Mouse (Mus musculus) left cerebral cortex, adult 18-20 months (tissue): ENCODE measurements around the gene Taf5. TPM values are rescaled to one million over a fixed set of nuclear protein-coding genes. Genes with fewer than 3 reads are reported as not detected.

Source experiments
- DNase-seq, 2 experiments: peaks; one replicate each; pipeline ENCODE4 v3.0.0; 2021 to 2022; ENCODE audit warnings: low spot score in 2 of 2, mixed read lengths in 1 of 2
- long read RNA-seq, 2 experiments: library from polyadenylated mRNA; stranded (forward); transcript quantifications; one replicate each; pipeline ENCODE4 v2.0.0; 2021
- total RNA-seq, 2 experiments: library from RNA; stranded (reverse); gene quantifications; 2 replicates each; pipeline ENCODE4 v1.2.3; 2021

Gene Taf5
- total RNA-seq = 1 to 10 TPM; 6.4 to 6.9 TPM
- long read RNA-seq, experiment 1, transcript Taf5-201 (11 exons, 3,260 nt) = major isoform, 11 of 14 reads
- long read RNA-seq, experiment 1, partial matches to known transcripts = 1 of 14 reads
- long read RNA-seq, experiment 1, other reads (novel, unspliced or antisense) = 2 of 14 reads
- long read RNA-seq, experiment 2, transcript Taf5-201 (11 exons, 3,260 nt) = major isoform, 8 of 13 reads
- long read RNA-seq, experiment 2, partial matches to known transcripts = 4 of 13 reads
- long read RNA-seq, experiment 2, other reads (novel, unspliced or antisense) = 1 of 13 reads

DNA sequence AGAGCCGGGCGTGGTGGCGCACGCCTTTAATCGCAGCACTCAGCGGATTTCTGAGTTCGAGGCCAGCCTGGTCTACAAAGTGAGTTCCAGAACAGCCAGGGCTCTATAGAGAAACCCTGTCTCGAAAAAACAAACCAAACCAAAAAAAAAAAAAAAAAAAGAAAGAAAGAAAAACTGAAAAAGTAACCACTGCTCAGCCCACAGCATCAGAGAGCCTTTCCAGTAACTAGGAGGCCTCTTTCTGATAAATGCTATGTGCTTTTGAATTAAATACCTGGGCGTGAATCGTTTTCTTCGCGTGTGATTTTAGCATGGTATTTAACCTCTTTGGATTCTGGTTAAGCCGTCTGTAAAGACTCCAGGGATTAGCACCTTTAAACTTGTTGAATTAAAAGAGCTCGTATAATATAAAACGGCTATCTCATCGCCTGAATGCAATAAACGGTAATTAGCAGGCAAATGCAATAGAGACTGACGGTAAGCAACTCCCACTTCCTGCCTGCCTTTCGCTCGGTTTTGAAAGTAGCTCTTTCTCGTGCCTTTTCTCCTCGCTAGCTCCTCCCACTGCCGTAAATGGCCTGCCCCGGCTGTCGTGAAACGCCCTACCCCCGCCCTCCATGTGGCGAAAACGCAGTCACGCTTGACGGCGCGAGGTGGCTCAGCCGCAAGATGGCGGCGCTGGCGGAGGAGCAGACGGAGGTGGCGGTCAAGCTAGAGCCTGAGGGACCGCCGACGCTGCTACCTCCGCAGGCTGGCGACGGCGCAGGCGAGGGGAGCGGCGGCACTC, at the start of gene Taf5:
Gene Taf5, plus strand, starts transcription at position 651 of the 787 bp plus-strand sequence.
- peak; percentile 97 to 98 for DNase-seq

DNA sequence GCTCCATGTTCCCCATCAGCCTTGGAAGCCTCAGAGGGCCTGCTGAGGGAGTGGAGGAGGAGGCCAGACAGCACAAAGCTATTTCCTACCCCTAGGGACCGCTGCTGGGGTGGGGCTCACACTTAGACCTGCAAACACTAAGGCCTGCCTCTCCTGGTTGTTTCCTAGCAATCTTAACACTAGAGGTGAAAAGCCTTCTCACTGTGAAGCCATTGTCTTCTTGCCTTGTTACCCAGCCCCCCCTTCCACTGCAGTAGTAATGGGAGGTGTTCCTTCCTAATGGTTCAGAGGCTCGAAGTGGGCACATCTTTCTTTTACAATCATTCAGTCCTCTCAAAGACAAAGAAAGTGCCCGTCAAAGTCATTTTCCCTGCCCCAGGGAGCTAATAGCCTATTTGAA, 49.7 kb upstream of the Taf5 start:
- DNase-seq = no peak

DNA sequence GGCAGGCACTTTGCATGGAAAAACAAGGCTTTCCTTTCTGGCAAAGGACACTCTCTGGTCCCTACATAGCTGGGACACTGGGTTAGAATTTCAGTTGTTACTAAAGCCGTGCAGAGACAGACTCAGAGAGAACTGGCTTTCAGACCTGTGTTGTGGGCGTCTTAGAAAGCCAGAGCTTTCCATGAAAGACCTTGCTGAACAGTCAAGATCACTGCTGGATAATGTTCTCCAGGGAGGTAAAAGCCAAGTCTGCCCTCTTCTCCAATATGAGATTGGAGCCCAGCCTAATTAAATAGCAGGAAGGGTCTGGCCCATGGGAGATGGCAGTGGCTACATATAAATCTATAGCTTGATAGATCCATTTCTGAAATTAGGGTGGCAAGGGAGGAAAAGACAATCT, 49.2 kb upstream of the Taf5 start:
- no peak for DNase-seq

DNA sequence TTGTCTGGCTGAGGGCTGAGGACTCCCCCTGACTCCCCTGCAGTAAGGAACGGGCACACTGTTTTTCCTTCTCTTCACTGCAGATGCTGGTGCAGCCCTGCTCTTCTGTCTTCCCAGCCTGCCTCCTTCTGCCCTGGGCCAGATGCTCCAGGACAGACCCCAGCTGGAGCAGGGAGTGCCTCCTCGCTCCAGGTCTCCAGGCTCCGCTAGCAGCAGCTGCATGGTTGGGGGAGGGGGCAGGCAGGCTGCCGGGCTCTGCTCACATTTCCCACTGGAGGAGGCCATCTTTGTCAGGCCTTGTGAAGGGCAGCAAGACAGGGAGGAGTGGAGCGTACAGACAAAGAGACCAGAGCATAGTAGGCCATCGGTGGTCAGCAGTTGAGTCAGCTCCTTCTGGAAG, 48.2 kb upstream of the Taf5 start:
- DNase-seq = no peak

DNA sequence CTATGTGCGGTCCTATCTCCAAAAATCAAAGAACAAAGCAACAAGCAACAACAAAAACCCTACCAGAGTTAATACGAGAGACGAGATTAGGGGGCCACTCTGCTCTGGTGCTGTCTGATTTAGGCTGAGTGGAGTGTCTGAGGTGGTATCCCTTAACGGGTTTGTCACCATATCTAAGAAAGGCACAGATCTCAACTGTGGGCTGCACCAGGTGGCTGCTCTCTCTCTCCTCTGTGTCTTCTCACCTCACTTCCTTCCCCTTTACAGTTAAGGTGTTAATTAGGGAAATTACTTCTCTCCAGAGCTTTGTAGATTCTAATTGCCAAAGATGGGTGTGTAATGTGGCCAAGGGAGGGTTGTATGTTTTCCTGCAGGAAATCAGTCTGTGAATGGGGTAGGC, 44.8 kb upstream of the Taf5 start:
- no peak for DNase-seq

DNA sequence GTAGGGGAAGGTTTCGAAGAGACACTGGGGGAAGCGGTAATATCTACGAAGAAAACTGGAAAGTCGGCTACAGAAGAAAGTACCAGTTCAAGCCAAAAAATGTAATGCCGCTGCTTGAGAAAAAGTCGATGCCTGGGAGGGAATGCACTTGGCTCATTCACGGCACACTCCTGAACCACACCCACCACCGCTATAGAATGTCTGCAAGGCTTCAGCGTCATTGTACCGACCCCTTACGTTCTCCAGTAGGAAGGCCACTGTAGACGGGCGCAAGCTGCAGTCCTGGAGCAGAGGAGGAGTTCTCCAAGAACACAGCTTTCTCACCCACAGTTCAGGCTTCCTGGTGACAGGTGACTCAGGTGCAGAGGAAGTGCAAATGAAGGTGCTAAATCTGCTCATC, 44.0 kb upstream of the Taf5 start:
- DNase-seq = no peak

DNA sequence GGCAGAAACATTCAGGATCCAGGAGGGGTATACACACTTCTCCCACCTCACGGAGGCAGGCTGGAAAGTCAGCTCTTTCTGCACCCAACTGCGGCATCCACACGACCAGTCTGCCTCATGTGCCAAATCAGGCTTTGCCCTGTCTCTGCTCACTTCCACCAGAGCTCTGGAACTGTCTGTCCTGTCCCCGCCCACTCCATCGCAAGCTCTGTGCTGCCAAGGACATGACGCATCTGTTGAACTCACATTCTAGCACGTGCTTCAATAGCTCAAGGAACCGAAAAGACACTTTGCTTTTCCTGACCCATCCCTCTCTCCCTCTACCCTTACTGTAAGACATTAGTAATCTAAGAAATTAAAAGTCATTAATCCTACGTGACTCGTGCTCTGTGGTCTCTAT, 42.6 kb upstream of the Taf5 start:
- DNase-seq = peak; percentile 60 to 64

DNA sequence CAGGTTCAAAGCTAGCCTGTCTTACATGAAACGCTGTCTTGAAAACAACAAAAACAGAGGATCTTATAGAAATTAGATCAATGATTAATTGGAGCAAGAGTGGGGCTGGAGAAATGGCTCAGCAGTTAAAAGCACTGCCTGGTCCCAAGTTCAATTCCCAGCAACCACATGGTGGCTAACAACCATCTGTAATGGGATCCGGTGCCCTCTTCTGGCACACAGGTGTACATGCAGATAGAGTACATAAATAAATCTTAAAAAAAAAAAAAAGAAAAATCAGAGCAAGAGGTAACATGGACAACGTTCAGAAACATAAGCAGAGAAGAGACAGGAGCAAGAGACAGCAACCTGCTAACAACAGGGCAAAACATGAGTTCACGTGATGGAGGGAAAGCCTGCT, 41.0 kb upstream of the Taf5 start:
- no peak for DNase-seq

DNA sequence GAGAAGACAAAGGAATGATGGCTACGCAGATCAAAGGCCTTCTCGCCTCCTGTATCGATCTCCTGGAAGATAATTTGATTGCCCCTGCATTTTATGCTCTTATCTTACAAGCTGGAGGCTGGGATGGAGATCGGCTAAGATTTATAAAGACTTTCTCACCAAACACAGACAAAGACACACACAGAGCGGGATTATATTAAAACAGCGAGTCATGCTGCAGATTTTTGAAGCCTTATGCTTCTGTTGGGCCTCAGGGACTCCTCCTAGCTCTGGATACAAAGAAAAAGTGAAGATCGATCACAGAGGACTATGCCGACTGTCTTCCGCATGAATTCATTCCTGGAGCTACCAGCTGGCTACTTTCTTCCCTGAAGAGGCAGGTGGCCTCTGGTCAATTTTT, 37.8 kb upstream of the Taf5 start:
- no peak for DNase-seq

DNA sequence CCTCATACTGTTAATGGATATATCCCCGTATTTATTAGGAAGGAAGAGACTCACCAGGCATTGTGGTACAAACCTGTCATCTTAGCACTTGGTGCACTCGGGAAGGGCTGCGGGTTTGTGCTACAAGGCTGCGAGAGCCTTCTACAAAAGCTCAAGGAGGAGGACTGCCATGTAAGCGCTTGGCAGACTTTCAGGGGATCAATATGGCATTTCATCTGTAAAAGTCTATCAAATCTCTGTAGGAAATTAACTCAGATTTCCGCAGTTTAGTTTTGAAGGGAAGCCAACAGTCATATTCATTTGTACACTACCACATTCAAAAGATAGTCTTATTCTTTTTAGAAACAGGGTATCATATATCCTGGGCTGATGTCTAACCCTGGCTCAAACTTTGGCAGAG, 35.8 kb upstream of the Taf5 start:
- no peak for DNase-seq

DNA sequence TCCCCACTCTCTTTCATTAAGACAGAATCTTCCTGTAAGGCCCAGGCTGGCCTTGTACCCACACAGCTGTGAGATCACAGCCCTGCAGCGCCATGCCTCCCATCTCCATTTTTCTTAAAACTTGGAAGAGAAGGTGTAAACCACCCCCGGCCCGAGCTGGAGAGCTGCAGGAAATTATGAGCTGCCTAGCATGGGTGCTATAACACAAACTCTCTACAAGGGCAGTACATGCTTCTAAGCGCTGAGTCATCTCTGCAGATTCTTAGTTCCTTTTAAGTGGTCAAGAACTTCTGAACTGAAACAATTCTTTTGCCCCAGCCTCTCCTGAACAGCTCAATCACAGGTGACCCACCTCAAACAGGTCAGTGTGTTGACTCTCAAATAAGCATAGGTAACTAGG, 32.6 kb upstream of the Taf5 start:
- peak; percentile 63 to 76 for DNase-seq

DNA sequence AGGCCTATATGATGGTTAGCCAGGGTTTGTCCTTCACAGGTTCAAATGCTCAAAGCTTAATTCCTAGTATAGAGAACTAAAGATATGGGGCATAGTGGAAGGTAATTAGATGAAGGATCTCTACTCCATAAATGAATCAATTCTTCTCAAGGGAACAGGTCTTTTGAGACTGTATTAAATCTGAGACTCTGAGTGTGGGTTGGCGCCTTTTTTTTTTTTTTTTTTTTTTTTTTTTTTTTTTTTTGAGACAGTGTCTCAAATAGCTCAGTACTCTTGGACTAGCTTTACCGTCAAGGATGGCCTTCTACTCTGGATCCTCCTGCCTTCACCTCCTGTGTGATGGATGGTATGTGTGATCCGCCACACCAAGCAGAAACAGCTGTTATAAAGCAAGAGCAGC, 30.9 kb upstream of the Taf5 start:
- DNase-seq = no peak

DNA sequence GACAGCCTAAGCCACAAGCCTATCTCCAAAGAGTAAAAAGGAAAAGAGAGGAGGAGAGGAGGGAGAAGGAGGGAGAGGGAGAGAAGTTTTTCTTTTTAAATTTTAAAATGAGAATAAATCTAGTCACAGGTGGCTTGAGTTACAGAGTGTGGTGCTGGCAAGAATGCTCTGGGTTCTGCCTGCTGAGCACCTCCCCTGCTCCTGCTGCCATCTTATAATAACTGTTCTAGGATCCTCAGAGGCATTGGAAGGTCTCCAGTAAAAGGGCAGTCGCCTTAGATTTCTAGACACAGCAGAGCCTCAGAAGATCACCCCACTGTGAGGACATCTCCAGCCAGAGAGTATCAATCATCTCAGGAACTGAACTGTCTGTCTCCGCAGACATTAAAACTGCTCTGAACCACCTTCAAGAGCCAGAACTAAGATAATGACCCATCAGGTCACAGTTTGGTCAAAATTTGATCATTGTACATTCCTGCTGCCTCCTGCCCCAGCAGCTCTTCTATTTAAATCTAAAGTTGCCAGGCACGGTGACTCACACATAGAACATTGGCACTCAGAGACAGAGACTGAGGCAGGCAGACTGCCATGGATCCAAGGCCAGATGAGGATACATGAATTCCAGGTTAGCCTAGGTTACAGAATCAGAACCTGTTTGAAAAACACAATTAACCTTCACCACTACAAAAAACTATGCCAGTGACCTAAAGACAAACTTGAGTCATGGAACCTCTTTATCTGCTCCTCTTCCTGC, 26.6 kb upstream of the Taf5 start:
- peak in 1 of 2 experiments; percentile 27 for DNase-seq

DNA sequence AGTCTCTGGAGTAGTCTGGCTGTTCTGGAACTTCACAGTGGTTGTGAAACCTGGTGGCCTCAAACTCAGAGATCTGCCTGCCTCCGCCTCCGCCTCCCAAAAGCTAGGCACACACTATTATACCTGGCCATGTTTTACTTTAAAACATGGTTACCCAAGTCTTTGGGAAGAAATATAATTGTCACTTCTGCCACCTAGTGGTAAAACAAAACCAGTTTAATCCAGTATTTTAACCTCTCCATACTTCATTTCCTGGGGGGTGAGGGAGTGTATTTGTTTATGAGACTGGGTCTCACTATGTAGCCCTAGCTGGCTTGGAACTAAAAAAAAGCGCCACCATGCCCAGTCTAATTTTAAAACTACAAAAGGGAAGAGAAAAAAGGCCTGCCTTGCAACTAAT, 23.9 kb upstream of the Taf5 start:
- no peak for DNase-seq

DNA sequence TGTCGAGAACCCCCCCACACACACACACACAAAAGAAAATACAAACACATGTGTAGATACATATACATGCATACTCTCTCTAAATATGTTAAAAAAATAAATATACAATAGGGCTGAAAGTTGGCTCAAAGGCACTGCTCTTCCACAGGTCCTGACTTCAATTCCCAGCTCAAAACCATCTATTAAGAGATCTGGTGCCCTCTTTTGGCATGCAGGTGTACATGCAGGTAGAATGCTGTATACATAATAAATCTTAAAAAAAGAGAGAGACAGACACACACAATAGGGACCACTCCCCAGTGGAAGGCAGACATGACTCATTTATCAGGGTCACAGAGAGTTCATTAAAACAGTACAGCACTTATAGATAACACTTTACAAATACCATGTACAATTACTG, 21.2 kb upstream of the Taf5 start:
- DNase-seq = no peak

DNA sequence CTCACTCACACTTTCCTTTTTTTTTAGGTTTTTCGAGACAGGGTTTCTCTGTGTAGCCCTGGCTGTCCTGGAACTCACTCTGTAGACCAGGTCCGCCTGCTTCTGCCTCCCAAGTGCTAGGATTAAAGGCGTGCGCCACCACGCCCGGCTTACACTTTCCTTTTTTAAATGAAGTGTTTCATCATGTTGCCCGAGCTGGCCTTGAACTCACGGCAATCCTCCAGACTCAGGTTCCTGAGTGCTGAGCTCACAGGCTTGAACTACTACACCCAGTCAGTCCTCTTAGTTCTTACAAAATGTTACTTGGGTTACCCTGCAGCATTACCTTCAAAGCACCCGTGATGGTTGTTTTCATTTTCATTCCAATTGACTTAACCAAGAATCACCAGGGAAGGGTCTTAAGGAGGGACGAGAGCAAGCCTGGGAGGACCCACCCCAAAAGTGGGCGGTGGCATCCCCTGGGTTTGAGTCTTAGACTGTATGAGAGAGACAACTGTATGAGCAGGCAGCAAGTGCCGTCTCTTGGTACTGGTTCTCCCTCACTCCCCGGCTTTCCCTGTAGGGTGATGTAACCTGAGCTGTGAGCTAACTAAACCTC, 20.2 kb upstream of the Taf5 start:
- DNase-seq = no peak

DNA sequence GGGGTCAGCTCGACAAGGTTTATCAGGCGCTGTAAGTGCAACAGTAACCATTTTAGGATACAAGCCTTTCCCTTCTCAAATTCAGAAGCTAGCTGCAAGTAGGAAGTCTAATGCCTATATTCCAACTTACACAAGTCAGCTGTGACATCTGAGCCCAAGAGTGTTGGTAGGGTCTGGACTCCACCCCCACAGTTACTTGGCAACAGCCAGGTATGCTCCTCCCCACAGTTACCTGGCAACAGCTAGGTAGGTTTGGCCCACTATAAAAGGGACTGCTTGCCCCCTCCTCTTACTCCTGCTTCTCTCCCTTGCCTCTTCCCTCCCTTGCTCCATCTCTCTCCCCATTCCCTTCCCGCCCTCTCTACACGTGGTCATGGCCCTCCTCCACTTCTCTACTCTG, 18.5 kb upstream of the Taf5 start:
- DNase-seq = no peak

DNA sequence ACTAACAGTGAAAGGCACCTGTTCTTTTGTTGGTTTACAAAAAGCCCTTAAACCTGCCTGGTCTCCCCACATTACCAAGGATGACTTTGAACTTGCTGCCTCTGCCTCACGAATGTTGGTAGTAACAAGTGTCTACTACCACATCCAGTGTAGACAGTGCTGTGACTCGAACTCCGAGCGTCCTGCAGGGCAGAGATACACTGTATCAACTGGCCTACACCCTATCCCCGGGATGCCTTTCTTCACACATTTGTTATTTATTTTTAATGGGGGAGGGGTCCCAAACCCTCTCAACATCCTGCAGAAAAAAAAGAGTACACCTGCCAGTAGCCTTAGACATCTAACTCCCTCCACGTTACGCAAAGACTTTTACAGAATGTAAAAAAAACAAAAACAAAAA, 17.7 kb upstream of the Taf5 start:
- DNase-seq = no peak

DNA sequence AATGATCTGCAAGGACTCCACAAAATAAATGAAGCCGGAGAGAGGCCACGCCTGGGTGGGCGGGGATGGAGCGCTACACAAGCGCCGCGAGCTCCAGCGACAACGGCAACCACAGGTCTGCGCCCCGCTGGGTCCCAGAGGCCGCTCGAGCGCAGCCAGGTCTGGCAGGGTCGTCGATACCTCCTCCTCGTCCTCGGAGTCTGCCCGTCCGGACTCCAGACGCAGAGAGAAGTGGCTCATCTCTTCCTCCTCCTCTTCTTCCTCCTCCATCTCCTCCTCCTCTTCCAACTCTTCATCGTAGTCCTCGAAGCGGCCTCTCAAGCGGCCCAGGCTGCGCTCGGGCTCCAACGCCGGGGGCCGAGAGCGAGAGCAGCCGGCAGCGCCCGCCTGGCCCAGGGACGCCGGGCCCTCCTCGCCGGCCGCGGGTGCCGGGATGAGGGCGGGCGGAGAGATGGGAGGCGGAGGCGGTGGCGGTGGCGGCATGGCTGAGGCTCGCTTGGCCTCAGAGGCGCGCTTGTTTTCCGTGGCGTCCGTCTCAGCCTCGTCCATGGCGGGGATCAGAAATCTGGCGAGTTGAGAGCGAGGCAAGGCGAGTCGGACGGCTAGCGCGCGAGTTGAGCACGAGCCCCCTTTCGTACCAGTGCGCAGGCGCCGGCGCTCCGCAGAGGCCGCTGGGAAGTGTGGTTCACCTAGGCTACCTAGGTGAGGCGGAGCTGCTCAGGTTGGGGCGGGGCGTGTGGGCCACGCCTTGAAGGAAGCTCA, 17.1 kb upstream of the Taf5 start, which contains the start of gene Pcgf6:
Gene Pcgf6, minus strand, starts transcription at position 636 of the 762 bp plus-strand sequence.
- peak; percentile 86 to 88 for DNase-seq

DNA sequence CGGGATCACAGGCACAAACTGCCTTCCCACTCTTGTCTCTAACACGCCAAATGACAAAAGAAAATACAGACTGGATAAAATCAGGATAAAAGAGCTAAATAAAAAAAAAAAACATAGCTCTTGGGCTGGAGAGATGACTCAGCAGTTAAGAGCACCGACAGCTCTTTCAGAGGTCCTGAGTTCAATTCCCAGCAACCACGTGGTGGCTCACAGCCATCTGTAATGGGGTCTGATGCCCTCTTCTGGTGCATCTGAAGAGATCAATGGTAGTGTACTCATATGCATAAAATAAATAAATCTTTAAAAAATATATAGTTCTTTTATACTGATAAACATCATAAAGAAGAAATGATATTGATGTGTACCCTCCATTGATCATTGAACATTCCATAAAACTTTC, 14.6 kb upstream of the Taf5 start:
- no peak for DNase-seq

DNA sequence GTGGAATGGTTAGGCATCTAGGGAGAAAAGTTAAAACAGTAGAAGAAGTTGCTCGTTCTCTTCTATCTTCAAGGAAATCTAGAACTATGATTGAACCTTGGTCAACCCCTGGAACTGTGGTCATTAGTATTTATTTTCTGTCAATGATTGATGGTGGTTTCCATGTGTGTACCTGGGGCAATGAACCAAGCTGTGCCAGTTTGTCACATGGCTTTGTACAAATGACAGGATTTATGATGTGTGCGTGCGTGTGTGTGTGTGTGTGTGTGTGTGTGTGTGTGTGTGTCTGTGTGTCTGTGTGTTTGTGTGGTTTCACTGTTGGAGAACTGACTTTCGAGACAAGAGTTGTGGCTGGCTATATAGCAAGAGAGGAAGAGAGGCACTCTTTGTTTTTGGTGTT, 14.1 kb upstream of the Taf5 start:
- no peak for DNase-seq
